Mouse (Mus musculus) hindbrain, embryonic 15.5 days (tissue): ENCODE measurements around the gene Ash1l. TPM values are rescaled to one million over a fixed set of nuclear protein-coding genes. Genes with fewer than 3 reads are reported as not detected.
"Not testable (repeated sequence)": the region's sequence is repeated elsewhere in the genome, so short reads cannot be mapped to it uniquely, and the experiment has no call there.

ENCODE experiments used
- ATAC-seq: fragments of 200-750 bp; cut with Nextera tagmentation; 2 replicates; pipeline ENCODE4 v1.8.0; 2017; ENCODE audit warnings: low read depth, moderate number of reproducible peaks, moderate TSS enrichment; ENCODE audit not compliant: low FRiP score
- H3K27ac ChIP-seq: fragments of 300-500 bp; sonication (generic); replicated peaks from 2 replicates; pipeline ENCODE4 v1.5.1; 2015; ENCODE audit warnings: mild to moderate bottlenecking, inconsistent platforms
- H3K27me3 ChIP-seq: fragments of 300-500 bp; sonication (generic); 2 replicates; pipeline ENCODE4 v1.6.1; 2015; ENCODE audit warnings: control low read depth, inconsistent platforms
- H3K36me3 ChIP-seq: fragments of 300-500 bp; sonication (generic); 2 replicates; pipeline ENCODE4 v1.6.1; 2015; ENCODE audit warnings: control low read depth, inconsistent platforms
- H3K4me1 ChIP-seq: fragments of 300-500 bp; sonication (generic); replicated peaks from 2 replicates; pipeline ENCODE4 v1.6.1; 2015; ENCODE audit warnings: control low read depth, inconsistent platforms
- H3K4me2 ChIP-seq: fragments of 300-500 bp; sonication (generic); 2 replicates; pipeline ENCODE4 v1.6.1; 2015; ENCODE audit warnings: moderate library complexity, mild to moderate bottlenecking, inconsistent platforms
- H3K4me3 ChIP-seq: fragments of 300-500 bp; sonication (generic); 2 replicates; pipeline ENCODE4 v1.5.1; 2015; ENCODE audit warnings: mild to moderate bottlenecking, inconsistent platforms
- H3K9ac ChIP-seq: fragments of 300-500 bp; sonication (generic); 2 replicates; pipeline ENCODE4 v1.6.1; 2015; ENCODE audit warnings: inconsistent platforms
- H3K9me3 ChIP-seq: fragments of 300-500 bp; sonication (generic); 2 replicates; pipeline ENCODE4 v1.6.1; 2016; ENCODE audit warnings: control low read depth, inconsistent platforms
- WGBS: fragments of 180-500 bp; shearing (Covaris S2); methylation state at CpG from one replicate; pipeline ENCODE4 v1.1.7; 2015; 5-methylcytosine and 5-hydroxymethylcytosine counted together
- polyA plus RNA-seq: library from polyadenylated mRNA; unstranded; fragments of >200 nt; fragmentation: Nextera tagmentation; extraction: Ambion mirVana; gene quantifications from 2 replicates; pipeline ENCODE4 v1.2.1, GENCODE M21; 2015

Gene Ash1l
- polyA plus RNA-seq, 1 experiment from 2014 or later, result 17.5 TPM

DNA sequence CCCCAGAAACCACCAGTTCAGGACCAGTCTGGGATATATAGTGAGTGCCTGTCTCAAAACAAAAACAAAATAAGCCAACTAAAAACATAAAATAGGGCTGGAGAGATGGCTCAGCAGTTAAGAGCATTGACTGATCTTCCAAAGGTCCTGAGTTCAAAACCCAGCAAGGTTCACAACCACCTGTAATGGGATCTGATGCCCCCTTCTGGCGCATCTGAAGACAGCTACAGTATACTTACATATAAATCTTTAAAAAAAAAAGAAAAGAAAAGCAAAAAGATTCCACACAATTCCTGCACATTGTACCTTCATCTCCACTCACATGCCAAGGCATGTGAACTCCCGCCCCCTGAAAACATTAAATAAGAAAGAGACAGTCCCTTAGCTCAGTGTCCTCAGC, 24.8 kb upstream of the Ash1l start:
- H3K4me3 ChIP-seq, result no peak overlapping the region
- H3K36me3 ChIP-seq, result peaks cover 85% of the 10 kb centered on the region
- H3K4me1 ChIP-seq, result no peaks in the 10 kb centered on the region
- no peaks in the 10 kb centered on the region for H3K9me3 ChIP-seq
- H3K27ac ChIP-seq, result no peak overlapping the region
- ATAC-seq, result no peak
- H3K27me3 ChIP-seq, result no peaks in the 10 kb centered on the region
- H3K9ac ChIP-seq, result no peak overlapping the region
- H3K4me2 ChIP-seq, result no peak overlapping the region
- WGBS, result 91% methylated on average over 2 of the region's 2 CpGs

DNA sequence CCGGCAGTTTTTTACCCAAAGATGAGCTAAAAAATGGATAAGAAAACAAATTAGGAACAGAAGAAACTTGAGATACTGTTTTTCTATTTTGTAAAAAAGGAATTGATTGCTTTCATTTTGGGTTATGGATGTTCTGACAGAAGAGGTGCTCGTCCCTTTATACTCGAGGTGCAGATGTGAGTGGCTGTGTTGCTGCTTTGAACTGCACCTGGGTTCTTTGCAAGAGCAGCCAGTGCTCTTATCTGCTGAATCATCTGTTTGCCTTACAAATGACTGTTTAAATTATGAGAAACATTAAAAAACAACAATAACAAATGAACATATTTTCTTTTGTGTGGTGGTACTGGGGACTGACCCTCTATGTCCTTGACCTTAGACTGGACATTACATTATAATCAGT, 20.9 kb upstream of the Ash1l start:
- Histone ChIP-seq H3K4me1 (no peaks in the 10 kb centered on the region), H3K36me3 (peaks cover 76% of the 10 kb centered on the region), H3K4me2 (no peak overlapping the region), H3K27ac (no peak overlapping the region), H3K4me3 (no peak overlapping the region), H3K9me3 (no peaks in the 10 kb centered on the region), H3K27me3 (no peaks in the 10 kb centered on the region), H3K9ac (no peak overlapping the region)
- WGBS, result 87% methylated on average over 3 of the region's 3 CpGs
- no peak for ATAC-seq

DNA sequence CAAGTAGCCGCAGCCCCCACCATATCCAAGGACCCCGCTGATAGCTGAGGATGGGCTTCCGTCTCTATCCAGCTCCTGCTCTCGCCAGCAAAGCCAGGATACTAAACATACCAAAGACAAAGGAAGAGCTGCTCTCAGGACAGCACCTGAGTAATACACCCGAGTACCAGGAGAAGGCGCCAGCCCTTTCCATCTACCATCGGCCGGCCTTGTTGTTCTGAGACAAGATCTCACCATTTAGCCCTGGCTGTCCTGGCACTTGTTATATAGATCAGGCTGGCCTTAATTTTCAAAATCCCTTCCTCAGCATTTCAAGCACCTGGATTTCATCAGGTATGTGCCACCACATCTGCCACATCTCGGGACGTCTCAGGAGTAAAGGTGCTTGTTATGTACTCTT, 11.4 kb upstream of the Ash1l start:
- Histone ChIP-seq H3K27me3 (no peaks in the 10 kb centered on the region), H3K4me1 (no peaks in the 10 kb centered on the region), H3K9ac (no peak overlapping the region), H3K9me3 (no peaks in the 10 kb centered on the region), H3K27ac (no peak overlapping the region), H3K4me2 (no peak overlapping the region), H3K4me3 (no peak overlapping the region), H3K36me3 (peaks cover 33% of the 10 kb centered on the region)
- 95% methylated on average over 10 of the region's 10 CpGs for WGBS
- no peak for ATAC-seq

DNA sequence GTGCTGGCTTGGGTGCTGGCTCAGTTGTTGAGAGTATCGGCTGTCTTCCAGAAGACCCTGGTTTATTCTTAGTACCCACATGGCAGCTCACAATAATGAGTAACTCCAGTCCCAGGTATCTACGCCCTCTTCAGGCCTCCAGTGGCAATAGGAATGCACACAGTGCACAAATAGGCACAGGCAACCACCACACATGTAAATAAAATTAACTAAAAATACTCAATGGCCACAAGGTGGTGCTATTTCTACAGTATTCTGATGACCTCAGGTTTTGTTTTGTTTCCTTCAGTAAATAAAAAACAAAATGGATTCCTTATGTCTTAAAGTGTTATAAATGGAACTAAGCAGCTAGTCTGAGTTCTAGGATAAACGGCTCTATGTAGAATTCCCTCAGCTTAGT, 10.7 kb upstream of the Ash1l start:
- no peaks in the 10 kb centered on the region for H3K27me3 ChIP-seq
- no peak overlapping the region for H3K9ac ChIP-seq
- peaks cover 27% of the 10 kb centered on the region for H3K36me3 ChIP-seq
- WGBS, result 64% methylated on average over 3 of the region's 3 CpGs
- no peak overlapping the region for H3K4me2 ChIP-seq
- 0 out of 2 replicates have a peak, but pooled peaks have one; percentile 48 for ATAC-seq
- no peak overlapping the region for H3K4me3 ChIP-seq
- no peaks in the 10 kb centered on the region for H3K4me1 ChIP-seq
- no peaks in the 10 kb centered on the region for H3K9me3 ChIP-seq
- H3K27ac ChIP-seq, result no peak overlapping the region; the same call in 1 of the 2 replicates

DNA sequence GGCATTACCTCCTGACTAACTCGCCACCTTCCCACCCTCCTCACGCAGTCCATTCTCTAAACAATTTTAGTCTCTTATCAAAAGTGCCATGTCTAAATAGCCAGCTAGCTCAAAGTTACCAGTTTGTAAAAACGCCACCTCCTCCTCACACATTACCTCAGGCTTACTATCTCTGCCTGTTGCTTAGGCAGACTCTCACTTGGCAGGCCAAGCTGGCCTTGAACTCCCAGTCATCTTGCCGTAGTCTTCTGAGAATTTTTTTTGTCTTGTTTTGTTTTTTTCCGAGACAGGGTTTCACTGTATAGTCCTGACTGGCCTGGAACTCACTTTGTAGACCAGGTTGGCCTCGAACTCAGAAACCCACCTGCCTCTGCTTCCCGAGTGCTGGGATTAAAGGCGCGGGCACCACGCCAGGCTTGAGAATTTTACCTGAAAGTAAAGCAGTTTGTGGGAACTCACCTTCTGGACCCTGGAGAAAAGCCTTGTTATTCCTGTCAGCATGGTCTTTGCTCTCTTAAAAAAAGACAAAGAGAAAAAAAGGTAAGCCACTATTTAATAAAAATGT, 8.0 kb upstream of the Ash1l start:
- H3K4me2 ChIP-seq, result no peak overlapping the region
- no peaks in the 10 kb centered on the region for H3K9me3 ChIP-seq
- no peak overlapping the region for H3K27ac ChIP-seq
- ATAC-seq, result no peak
- H3K4me3 ChIP-seq, result no peak overlapping the region
- H3K4me1 ChIP-seq, result no peaks in the 10 kb centered on the region
- H3K36me3 ChIP-seq, result peaks cover 24% of the 10 kb centered on the region
- 93% methylated on average over 10 of the region's 10 CpGs for WGBS
- H3K27me3 ChIP-seq, result no peaks in the 10 kb centered on the region
- H3K9ac ChIP-seq, result no peak overlapping the region

DNA sequence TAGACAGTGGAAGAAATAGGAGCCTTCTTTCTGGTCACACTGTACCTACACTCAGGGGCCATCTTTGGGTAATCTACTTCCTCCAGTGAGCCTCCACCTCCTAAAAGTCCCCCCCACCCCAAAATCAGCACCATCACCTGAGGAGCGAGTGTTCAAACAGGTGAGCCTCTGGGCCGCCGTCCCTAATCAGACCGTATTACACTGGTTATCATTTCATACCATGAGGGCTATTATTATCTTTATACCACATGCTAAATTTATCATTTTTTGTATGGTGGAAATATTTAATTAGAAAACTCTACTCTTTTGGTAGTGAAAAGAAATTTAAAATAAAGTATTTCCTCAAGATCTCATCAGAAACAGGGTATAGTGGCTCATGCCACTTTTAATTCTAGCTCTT, 6.3 kb upstream of the Ash1l start:
- Histone ChIP-seq H3K4me1 (peaks cover 17% of the 10 kb centered on the region), H3K27ac (no peak overlapping the region), H3K4me3 (no peak overlapping the region), H3K36me3 (peaks cover 19% of the 10 kb centered on the region), H3K4me2 (no peak overlapping the region), H3K9me3 (no peaks in the 10 kb centered on the region), H3K27me3 (no peaks in the 10 kb centered on the region), H3K9ac (no peak overlapping the region)
- WGBS, result 90% methylated on average over 4 of the region's 4 CpGs
- no peak for ATAC-seq

DNA sequence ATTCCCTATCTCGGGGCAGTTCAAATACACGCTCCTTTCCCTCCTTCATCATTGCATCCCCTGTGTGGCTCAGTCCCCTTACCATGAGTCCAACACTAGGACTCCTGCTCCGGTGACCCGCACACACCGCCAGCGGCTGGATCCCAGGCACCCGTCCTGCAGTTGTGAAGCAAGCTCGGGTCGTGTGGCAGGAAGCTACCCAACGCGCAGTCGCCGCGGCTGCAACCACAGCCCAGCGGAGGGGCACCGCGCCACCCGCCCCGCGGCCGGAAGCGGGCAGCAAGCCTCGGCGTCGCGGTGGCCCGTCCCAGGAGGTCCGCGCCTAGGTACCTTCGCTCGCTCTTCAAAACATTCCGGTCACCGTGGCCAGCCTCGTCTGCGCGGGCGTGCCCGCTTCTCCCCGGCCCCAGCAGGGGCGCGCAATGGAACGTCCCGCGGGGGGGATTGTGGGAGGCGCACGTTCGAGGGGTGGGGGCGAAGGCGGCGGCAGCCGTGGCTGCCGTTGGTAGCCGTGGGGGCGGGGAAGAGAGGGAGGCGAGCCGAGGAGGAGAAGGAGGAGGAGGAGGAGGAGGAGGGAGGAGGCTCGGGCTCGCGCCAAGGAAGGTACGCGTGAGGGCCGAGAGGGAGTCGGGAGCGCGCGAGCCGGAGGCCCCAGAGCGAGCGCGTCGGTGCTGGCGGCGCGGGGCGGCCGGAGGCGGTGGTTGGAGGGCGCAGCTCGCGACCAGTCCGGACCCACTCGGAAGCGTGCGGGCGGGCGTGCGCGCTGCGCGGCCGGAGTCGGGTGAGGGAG, 441 bp upstream of the Ash1l start:
- Histone ChIP-seq H3K36me3 (no peaks in the 10 kb centered on the region), H3K4me3 (peak overlapping the region; percentile 88), H3K27ac (peak overlapping the region; percentile 100), H3K27me3 (no peaks in the 10 kb centered on the region), H3K9me3 (no peaks in the 10 kb centered on the region), H3K9ac (peak overlapping the region; percentile 95), H3K4me1 (peaks cover 42% of the 10 kb centered on the region), H3K4me2 (peak overlapping the region; percentile 71)
- under 1% methylated on average over 74 of the region's 92 CpGs for WGBS
- ATAC-seq, result peak; percentile 93

DNA sequence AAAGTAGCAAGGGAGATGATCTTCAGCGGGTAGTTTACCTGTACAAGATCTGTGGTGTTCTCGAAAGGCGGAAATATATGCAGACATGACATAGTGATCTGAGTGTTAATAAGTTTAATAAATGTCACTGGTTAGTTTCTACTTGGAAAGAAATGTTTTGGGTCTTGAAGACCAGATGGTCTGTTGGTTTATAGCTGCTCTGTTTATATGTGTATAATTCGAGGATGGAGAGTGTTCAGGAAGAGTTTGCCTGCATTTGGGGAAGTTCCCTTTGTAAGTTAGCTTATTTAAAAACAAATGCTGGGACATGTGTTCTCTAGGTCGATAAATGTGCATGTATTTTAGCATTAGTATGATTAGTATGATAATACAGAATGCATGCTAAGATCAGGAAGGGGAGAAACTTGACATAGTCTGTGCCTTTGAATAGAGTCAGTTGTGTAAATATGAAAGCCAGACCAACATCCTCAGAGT, 942 bp downstream of the Ash1l start:
- peak overlapping the region; percentile 95 for H3K9ac ChIP-seq
- peak overlapping the region; percentile 88 for H3K4me3 ChIP-seq
- peak overlapping the region; percentile 100 for H3K27ac ChIP-seq
- no peaks in the 10 kb centered on the region for H3K27me3 ChIP-seq
- peak overlapping the region; percentile 70 for H3K4me2 ChIP-seq
- H3K9me3 ChIP-seq, result no peaks in the 10 kb centered on the region
- WGBS, result 0% methylated on average over 5 of the region's 5 CpGs
- no peaks in the 10 kb centered on the region for H3K36me3 ChIP-seq
- ATAC-seq, result no peak
- H3K4me1 ChIP-seq, result peaks cover 42% of the 10 kb centered on the region

DNA sequence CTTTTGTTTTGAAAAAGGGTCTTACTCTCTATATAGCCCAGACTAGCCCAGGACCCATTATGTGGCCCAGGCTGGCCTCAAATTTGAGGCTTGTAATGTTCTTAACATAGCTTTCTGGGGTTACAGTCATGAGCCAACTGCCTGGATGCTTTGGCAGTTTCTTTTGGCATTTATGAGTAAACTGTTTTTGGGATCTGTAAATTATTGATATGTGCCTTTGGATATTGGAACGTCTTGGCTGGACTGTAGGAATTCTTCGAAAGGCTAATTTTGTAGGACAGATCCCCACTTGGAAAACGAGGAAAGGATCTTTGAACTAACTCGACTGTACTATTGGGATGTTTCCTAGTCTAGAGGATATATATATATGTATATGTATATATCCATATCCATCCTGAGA, 2.8 kb downstream of the Ash1l start:
- Histone ChIP-seq H3K9ac (no peak overlapping the region), H3K36me3 (no peaks in the 10 kb centered on the region)
- 88% methylated on average over 4 of the region's 4 CpGs for WGBS

DNA sequence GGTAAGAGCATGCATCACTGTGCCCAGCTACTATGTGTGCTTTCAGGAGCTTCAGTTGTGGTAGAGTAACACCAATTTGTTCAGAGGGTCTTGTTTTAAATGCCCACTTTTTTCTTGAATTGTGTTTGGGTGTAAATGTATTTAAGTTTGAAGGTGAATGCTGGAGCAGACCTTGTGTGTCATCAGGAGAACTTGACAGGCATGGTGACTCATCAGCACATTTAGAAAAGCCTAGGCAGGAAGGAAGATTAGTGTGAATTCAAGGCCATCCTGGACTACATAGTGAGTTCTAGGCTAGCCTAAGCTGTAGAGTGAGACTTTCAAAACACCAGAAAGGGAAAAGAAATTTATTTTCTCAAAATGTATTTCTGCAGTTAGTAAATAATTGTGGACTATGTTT, 3.3 kb downstream of the Ash1l start:
- Histone ChIP-seq H3K4me3 (no peak overlapping the region), H3K4me1 (peaks cover 29% of the 10 kb centered on the region), H3K9ac (no peak overlapping the region), H3K4me2 (no peak overlapping the region), H3K27ac (no peak overlapping the region), H3K36me3 (no peaks in the 10 kb centered on the region), H3K27me3 (no peaks in the 10 kb centered on the region), H3K9me3 (no peaks in the 10 kb centered on the region)
- ATAC-seq, result no peak

More for the DNA sequence above, 2.8 kb downstream of the Ash1l start:
- H3K4me1 ChIP-seq, result peaks cover 34% of the 10 kb centered on the region
- no peak overlapping the region for H3K4me3 ChIP-seq
- H3K4me2 ChIP-seq, result no peak overlapping the region
- H3K9me3 ChIP-seq, result no peaks in the 10 kb centered on the region
- no peak for ATAC-seq
- H3K27me3 ChIP-seq, result no peaks in the 10 kb centered on the region
- H3K27ac ChIP-seq, result no peak overlapping the region

DNA sequence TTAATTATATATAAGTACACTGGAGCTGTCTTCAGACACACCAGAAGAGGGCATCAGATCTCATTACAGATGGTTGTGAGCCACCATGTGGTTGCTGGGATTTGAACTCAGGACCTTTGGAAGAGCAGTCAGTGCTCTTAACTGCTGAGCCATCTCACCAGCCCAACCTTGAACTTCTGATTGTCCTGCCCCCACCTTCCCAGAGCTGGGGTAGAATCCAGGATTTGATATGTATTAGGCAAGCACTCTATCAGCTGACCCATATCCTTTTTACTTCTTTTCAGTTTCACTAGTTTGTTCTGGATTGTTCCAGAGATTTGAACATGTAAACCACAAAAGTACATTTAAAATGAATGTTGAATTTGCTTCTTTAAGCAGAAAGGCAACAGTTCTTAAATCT, 12.8 kb downstream of the Ash1l start:
- not testable (repeated sequence) for H3K9me3 ChIP-seq, H3K9ac ChIP-seq, H3K4me3 ChIP-seq, H3K27ac ChIP-seq, H3K27me3 ChIP-seq, H3K4me1 ChIP-seq, H3K4me2 ChIP-seq, ATAC-seq
- peaks cover 11% of the 10 kb centered on the region for H3K36me3 ChIP-seq

DNA sequence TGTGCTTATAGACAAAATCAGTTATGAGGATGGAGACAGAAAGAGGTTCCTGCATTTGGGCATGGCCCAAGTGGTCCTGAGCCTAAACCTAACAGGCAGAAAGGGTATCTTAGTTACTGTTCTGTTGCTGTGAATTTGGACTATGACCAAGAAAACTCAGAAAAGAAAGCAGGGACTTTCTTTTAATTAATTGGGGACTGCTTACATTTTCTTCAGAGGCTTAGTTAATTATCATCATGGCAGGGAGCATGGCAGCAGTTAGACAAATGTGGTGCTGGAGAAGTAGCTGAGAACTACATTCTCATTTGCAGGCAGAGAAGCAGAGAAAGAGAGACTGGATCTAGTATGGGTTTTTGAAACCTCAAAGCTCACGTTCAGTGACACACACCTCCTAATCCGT, 24.6 kb downstream of the Ash1l start:
- WGBS, result 73% methylated on average over 2 of the region's 2 CpGs
- no peak for ATAC-seq
- Histone ChIP-seq H3K9ac (no peak overlapping the region), H3K9me3 (no peaks in the 10 kb centered on the region), H3K27me3 (no peaks in the 10 kb centered on the region), H3K27ac (no peak overlapping the region), H3K4me3 (no peak overlapping the region), H3K4me2 (no peak overlapping the region), H3K36me3 (no peaks in the 10 kb centered on the region), H3K4me1 (peaks cover 5% of the 10 kb centered on the region; the same call in 1 of the 2 replicates)
